Mouse (Mus musculus): ENCODE measurements at regions not wholly inside any gene's neighbourhood (a gene's known extent, or its start where the extent isn't known, plus 50 kb on each side); places are given as distances from the start of the nearest gene placed in this dataset.

DNA sequence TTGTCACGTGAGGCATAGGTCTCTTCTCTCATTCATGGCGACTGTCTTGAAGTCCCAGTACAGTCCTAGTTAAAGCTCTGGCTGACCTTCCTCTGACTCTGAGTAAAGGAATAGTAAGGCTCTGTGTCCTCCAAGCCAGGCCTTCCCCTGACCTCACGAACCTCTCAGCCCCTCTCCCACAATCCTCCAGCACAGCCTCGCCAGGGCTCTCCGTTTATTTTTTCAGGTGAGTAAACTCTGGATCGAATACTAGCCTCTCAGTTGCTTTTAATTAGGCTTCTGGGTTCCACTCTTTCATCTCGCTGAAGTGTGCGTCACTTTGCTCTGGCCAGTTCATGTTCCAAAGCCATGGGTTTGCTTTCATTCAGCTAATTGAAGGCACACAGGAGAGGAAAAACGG lies 133.8 kb downstream of the Mylk4 start:
- DNase-seq (ENCODE audit: low spot score): no peak

DNA sequence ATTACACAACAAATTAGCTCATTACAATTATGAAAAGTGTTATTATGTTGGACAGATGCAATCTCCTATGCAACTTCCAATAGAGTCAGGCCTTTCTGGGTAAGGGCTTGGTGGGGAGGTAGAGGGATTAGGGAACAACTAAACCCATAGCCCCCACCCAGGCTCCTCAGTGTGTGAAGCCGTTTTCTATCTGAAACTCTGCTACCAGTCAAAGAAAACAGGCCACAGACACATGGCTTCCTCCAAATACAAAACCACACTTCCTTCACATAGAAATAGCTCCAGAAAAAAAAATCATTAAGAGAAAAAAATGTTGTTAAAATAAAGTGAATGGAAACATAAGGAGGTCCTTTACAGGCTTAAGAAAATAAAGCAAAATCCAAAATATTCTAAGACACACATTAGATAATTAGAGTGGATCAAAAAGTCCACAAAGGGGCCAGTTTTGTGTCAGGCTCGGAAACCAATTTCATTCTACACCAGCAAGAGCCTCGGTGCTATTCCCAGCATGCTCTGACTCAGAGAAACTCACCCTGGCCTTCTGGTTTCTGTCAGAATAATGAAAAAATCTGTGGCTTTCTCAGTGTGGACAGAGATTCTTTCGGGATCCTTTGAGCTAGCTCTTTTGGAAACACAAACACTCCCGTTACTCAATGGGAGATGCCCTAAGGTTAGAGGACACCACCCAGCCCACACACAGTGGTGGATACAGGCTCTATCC lies 140.6 kb downstream of the Mylk4 start:
- peak; percentile 2 for DNase-seq (ENCODE audit: low spot score)

DNA sequence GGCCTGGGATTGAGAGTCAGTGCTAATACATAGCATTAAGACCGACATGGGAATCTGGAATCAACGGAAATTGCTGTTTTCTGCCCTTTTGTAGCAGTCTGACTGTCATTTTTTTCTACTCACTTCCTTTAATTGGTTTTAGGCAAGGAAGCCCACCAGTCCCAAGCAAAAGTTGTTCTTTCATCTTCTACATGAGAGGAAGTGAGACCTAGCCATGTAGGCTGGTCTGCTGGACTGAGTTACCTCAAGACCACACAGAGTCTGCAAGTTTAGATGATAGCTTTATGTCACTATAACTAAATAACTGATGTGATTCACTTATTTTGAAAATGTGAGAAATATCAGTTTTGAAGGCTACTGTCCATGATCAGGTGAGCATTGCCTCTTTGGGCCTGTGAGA lies 142.8 kb downstream of the Mylk4 start:
- no peak for DNase-seq (ENCODE audit: low spot score)

DNA sequence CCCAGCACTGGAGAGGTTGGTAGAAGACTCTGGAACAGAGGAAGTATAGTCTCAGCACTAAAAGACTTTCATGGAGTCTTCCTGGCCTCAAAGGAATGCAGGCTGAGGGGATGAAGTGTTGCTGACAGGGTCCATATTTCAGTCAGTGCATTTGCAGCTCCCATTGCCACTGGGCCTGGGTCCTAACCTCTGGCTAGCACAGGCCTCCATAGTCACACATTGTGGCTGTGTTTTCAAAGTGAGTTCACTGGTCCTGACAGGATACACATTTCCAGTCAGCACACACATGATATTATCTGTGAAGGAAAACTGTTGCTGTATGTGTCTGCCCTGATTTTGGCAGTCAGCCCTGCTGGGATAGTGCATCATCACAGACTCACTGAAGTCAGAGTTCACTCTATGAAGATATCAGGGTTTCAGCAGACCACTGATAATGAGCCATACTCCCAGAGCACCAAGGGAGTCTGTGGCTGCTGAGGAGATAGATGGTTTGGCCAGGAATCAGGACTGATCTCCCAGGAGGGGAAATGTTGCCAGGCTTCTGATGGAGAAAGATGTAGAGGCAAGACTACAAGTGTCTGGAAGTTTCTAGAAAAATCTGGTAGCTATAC lies 153.5 kb downstream of the Mylk4 start:
- DNase-seq (ENCODE audit: low spot score): peak; percentile 65

DNA sequence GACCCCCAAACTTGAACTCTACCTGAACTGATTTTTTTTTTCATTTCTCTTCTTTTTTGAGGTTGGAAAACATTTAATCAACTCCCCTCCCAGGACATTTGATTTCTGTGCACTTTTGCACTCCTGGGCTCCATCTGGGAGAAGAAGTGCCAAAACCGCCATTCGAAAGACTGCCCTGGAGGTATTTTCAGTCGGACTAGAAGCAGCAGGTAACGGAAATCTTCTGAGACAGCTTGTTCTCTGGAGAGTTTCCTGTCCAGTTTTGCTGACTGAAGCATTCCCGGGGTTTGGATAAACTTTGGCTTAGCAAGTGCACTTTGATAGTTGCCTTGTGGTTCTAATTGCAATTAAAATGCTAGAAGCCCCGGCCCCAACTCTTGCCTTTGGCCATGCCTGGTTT lies 169.8 kb downstream of the Mylk4 start:
- no peak for DNase-seq (ENCODE audit: low spot score)

DNA sequence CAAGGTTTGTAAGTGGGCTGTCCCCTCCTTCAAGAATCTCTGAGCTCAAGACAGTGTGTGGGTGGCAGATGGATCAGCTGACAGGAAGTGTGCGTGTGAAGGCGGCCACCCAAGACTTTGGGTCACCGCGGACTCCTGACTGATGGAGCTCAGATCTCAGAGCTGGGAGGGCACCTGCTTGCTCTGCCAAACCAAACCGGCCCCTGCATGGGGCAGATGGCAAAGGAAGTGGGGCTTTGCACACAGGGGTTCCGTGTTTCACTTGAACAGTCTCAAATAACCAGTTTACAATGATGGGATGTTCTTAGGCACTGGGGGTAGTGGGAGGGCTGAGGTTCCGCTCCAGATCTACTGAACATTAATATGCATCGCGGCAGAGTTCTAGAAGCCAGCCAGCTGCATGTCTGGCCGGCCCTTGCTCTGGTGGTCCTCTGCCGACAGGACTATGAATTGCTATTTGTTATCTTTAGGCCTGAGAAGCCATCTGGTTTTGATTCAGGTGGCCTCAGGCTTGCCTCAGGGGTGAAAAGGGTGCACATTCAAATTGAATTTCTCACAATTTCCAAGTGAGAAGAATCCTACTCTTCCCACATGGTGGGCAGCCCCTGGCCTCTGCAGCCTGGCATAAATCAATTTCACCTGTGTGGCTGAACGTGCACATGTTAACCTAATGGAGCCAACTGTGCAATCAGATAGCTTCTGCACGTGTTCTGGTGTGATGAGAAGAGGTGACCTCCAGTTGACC lies 172.0 kb downstream of the Mylk4 start:
- DNase-seq (ENCODE audit: low spot score): no peak

DNA sequence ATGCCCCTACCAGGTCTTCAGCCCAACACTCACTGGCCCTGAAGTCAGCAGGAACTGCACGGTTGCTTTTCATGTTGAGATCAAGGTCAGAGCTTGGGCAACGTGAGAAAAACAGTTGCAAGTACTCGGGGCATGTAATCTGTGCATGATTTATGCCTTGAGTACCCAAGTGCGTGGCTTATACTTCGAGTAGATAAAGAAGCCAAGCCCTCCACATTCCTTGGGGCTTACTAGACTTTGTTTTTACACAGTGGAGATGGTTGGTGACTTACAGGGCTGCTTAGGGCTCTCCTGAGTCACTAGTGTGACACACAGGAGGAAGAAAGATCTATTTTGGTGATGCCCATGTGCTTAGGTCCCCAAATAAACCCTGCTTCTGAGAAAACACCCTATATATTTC lies 172.8 kb downstream of the Mylk4 start:
- peak; percentile 21 for DNase-seq (ENCODE audit: low spot score)

DNA sequence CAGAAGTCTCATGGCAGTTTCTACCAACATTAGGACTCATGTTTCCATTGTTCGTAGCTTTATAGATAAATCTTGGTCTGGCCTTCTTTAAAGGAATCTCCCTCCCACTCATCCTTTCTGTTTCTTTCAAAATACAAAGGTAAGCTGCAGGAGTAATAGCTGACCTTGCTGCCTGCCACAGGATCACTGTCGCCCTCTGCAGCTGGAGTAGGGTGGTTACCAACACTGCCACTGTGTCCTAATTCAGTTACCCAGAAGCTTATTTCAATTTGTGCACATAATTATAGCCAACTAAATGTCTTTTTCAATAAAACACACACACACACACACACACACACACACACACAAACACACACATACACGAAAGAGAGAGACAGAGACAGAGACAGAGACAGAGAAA lies 175.3 kb downstream of the Mylk4 start:
- no peak for DNase-seq (ENCODE audit: low spot score)

DNA sequence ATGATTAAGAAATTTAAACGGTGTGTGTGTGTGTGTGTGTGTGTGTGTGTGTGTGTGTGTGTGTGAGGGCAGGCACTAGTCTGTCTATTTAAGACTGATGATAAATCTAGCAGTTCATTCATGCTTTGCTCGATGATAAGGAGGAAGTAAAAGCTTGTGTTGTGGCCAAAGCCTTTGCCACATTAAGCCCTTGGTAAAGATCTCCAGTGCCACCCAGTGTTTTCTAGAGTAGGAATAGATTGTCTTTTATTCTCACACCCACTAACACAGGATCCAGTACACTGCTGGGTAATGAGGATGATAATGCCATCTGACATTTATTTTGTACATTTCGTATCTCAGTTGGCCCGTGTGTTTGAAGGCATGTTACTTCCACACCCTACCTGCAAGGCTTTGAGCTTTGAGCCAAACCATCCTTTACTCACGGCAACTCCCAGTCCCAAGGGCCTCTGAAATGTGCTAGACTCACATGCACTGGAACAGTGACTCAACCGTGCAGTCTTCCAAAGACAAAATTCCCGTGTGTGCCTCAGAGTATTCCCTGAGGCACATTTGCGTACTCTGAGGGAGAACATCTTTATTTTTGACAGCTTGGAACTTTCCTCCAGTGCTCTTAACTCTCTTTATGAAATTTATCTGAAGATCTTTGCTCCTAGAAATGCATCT lies 179.7 kb downstream of the Mylk4 start:
- DNase-seq (ENCODE audit: low spot score): no peak

DNA sequence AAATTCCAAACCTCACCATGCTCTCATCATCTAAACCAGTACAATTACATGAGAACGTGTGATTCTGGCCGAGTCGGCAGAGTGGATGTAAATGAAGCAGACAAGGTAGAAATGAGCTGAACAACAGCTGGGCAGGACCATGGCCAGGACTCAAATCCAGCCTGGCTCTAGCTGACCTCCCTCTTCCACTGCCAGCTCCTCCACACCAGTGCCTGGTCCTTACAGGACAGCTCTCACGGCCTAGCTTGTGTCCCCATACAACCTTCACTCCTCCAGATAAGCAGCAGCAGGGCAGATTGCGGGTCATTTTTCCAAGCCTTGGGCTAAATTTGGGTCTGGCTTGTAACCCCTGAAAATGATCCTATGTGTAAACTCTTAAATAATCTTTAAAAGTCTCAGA lies 182.4 kb downstream of the Mylk4 start:
- no peak for DNase-seq (ENCODE audit: low spot score)

DNA sequence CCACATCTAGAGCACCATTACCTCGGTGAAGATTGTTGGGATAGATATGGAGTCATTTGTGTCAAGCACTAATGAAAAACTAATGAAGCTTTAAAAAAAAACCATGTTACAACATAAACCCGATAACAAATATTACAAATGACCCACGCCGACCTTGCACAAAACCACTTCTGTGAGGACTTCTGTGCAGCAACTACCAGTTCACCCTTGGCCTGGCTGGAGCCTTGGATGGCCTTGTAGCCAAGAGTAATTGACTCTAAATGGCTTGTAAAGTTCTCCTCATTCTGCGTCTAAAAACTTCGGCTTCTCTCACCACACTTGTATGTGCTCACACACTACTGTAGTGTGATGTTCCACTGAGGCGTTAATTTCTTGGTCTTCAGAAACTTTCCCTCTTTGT lies 190.1 kb downstream of the Mylk4 start:
- DNase-seq (ENCODE audit: low spot score): no peak

DNA sequence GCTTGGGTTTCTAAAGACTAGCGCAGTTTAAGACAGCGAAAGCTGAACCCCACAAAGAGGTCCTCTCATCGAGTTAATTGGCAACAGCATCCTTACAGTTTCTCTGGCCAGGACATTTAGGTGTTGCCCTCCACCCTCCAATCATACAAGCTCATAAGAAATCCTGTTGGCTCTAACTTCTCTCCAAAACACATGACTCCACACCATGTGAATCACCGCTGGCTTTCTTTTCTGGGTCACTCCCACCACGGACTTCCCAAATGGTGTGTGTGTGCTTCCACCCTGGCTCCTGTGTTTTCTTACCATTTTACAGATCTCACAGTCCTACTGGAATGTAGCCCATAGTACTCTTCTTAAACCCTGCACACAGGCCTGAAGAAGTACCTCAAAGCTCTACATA lies 190.6 kb downstream of the Mylk4 start:
- no peak for DNase-seq (ENCODE audit: low spot score)

DNA sequence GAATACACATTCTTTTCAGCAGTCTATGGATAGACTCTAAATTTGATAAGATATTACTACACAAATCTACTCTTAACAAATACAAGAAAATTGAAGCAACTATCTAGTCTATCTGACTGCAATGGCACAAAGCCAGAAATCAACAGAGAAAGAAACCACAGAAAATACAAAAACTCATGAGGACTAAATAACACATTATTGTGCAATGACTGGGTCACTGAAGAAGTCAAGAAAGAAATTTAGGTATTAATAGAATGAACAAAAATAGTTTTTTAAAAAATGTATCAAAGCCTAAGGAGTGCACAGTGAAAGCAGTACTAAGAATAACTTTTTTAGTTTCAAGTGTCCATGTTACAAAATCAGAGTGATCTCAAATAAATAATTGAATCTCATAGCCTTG lies 202.2 kb downstream of the Mylk4 start:
- DNase-seq (ENCODE audit: low spot score): no peak

DNA sequence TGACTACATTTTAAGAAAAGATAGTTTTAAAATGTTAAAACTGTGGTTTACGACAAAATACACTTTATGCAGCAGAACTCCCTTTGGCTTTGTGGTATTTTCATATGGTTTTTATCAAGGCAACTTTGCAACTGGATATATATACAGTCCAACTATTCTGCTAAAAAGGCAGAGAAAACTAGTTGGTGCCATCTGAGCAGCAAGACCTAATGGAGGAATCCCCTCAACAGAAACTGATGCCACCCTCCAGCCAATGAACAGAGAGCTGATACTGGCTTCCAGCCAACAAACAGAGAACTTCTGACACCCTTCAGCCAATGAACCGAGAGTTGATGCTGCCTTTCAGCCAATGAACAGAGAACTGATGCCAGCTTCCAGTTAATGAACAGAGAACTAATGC lies 215.9 kb downstream of the Mylk4 start:
- no peak for DNase-seq (ENCODE audit: low spot score)

DNA sequence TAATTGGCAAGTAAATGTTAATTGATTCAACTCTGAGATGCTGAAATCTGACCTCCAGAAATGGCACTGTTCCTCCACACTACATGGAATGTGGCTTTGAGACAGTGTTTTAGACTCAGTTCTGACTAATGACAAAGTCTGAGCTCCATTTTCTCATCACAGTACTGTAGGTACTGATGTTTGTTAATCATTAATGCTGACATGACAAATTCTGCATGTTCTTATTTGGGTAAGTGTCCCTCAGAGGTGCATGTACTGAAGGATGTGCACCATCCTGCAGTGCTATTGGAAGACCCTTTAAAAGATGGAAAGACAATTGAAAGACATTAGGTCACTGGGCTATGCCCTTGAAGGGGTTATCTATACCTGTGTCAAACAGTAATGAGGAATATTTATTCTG lies 222.1 kb upstream of the Gmds start:
- no peak for DNase-seq (ENCODE audit: low spot score)

DNA sequence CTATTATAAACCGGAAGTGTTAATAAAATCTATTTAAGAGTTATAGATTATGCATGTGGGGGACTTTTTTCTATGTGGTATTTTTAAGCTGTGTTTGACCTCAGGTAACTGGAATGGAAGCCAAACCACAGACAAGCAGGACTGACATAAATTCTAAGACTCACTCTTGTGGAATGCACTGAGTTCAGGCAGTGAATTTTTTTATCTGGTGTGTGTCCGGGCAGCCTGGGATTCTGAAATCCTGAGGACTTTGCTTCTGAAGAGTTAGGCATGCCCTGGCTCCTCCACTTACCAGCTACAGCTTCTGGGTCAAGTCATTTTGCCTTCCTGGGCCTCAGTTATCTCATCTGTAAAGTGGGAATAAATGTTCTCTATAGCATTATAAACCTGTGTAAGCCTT lies 217.9 kb upstream of the Gmds start:
- no peak for DNase-seq (ENCODE audit: low spot score)

DNA sequence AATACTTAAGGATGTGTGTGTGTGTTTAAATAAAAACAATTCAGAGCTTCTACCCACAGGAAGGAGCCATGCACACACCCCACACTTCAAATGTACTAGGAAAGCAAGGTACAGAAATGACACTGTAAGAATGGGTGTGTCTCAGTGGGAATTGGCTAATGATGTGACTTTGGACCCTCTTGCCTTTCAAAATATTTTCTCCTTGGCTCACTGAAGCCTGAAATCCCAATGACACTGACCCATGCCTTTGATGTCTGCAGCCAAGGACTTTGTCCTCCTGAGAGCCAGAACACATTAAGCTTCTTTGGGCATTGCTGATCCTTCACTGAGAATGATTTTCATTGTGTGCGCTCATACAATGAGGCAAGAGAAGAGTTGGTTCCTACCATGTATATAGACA lies 216.5 kb upstream of the Gmds start:
- DNase-seq (ENCODE audit: low spot score): no peak

DNA sequence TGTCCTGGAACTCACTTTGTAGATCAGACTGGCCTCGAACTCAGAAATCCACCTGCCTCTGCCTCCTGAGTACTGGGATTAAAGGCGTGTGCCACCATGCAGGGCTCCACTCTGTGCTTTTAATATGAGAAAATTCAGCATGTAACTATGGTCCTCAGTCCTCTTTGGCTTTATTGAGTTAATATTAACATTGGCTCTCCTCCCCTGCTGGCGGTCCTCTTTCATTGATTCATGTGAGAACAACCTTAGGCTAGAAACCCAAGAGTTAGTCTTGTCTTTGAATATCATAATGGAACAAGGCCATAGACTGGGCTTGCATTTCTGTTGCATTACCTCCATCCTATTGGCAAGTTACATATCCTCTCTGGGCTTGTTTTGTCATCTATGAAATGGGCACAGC lies 216.1 kb upstream of the Gmds start:
- no peak for DNase-seq (ENCODE audit: low spot score)

DNA sequence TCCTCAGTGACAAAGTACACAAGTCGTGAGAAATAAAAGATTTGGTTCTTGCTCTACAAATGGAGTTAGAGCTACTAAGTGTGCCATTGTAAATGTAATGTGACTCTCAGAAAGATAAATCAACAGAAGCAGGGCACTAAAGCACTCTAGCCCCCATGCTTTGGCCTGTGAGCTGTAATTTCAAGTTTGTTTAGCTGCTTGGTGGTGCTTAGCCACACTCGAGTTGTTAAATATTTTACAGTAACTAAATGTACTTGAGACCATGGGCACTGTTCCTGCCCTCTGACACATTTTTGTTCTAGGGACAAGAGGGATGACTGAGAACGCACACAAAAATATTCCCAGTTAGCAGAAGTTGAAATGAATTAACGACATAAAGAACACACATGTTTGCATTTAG lies 214.6 kb upstream of the Gmds start:
- DNase-seq (ENCODE audit: low spot score): peak; percentile 69

DNA sequence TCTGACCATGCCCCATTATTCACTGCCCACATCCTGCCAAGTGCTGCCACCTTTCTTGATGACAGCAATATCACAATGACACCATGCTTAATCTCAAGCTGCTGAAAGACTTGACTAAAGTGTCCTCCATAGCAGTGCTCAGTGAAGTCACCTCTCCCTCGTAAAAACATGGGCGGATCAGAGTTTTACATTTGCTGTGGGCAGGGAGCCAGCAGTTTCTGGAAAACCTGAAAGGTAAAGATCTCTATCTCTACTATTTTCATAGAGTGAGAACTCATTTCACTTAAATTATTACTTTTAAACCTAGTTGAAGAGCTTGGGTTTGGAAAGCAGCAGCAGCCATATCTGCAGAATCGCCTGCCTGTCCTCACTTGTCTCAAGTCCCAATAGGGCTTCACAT lies 211.6 kb upstream of the Gmds start:
- no peak for DNase-seq (ENCODE audit: low spot score)

DNA sequence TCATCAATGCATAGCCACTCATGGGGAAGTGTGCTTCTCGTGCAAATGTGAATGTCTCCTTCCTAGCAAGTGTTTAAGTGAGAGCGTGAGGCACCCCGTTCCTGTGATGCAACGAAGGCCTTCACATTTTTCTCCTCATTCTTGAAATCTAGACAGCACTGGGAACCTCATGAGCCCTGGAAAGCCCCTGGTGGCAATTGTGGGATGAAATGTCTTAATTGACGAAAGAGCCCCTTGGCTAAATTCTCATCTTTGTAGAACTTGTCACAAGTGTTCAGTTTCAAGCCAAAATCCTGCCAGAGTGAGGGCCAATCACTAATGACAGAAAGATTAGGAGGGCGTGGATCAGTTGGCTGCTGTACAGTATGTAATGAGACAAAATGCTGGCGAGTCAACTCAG lies 208.6 kb upstream of the Gmds start:
- no peak for DNase-seq (ENCODE audit: low spot score)

DNA sequence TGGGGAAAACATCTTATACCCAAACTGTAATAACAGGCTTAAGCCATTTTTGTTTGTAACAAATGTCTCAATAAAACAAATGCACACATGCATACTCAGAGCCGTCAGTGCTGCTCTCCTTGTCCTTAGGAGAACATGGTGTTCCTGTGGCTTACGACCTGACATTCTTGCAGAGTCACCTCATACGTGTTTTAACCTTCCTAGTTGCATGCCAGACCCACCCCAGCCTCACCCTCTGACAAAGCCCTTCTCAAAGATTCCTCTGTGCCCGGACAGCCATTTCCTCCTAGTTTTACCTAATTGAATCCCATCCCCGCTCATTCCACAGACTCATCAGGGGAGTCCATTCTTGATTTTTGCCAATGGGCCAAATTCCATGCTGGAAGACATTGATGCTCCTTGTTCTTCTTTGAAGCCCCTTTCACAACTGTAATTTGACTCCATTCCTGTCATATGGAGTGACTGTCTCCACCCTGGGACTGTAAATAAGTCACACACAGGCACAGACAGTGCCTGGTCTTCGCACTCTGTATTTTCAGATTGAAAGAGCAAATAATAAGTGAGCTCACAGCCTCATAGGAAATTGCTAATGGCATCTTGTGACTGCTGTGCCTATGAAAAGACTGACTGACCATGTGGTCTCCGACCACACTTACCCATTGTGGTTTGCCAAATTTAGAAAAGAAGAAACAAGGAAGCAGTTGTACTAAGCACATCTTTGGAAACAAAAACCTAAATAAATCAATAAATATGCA lies 206.6 kb upstream of the Gmds start:
- peak; percentile 32 for DNase-seq (ENCODE audit: low spot score)
